Mouse (Mus musculus): ENCODE data around the gene Hoxd13. TPM values are rescaled to one million over a fixed set of nuclear protein-coding genes. Genes with fewer than 3 reads are reported as not detected.

Gene Hoxd13
- total and polyA plus RNA-seq, 2 experiments from 2014 or later: not detected

DNA sequence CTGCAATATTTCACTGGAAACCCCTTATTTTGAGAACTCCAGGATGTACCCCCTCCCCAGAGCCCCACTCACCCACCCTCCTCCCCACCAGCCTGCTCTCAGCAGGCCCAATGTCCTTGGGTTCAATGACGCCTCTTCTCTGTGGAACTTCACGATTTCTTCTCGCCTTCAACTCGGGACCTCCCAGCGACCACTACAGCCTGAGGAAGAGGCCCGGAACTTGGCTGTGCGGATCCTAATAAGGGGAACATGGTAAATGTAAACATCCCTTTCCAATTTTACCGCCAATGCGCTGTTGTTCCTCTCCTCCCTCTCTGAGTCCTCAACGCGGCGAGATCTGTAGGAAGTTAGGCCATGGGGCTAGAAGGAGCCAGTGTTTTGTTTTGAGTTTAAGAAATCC, 16.0 kb downstream of the Hoxd13 start:
- H3K27me3 ChIP-seq (ENCODE audit: control insufficient read depth, insufficient read depth, low read length): peaks cover 99% of the 10 kb centered on the region
- 7% methylated on average over 12 of the region's 12 CpGs for WGBS
- no peak overlapping the region for H3K9ac ChIP-seq (replicated peaks; ENCODE audit: low read depth, low read length)
- no peak for TF ChIP-seq EP300 (IDR thresholded peaks at IDR 0.05; ENCODE audit: low read depth)
- no peak for TF ChIP-seq CTCF (IDR thresholded peaks at IDR 0.05; ENCODE audit: low read depth)
- no peak overlapping the region for H3K4me2 ChIP-seq (ENCODE audit: low read depth, low read length)
- DNase-seq (ENCODE audit: low spot score): no peak
- H3K27ac ChIP-seq (ENCODE audit: low read depth): no peak overlapping the region
- no peak overlapping the region for H3K4me3 ChIP-seq (ENCODE audit: low read depth, low read length)
- no peaks in the 10 kb centered on the region for H3K9me3 ChIP-seq (replicated peaks; ENCODE audit: control insufficient read depth, low read length)
- peaks cover 9% of the 10 kb centered on the region; the same call in 1 of the 2 replicates for H3K4me1 ChIP-seq (ENCODE audit: control insufficient read depth, insufficient read depth)
- ATAC-seq (ENCODE audit: insufficient read depth, low read depth): no peak
- H3K36me3 ChIP-seq (replicated peaks; ENCODE audit: control insufficient read depth, insufficient read depth, low read length): no peaks in the 10 kb centered on the region

DNA sequence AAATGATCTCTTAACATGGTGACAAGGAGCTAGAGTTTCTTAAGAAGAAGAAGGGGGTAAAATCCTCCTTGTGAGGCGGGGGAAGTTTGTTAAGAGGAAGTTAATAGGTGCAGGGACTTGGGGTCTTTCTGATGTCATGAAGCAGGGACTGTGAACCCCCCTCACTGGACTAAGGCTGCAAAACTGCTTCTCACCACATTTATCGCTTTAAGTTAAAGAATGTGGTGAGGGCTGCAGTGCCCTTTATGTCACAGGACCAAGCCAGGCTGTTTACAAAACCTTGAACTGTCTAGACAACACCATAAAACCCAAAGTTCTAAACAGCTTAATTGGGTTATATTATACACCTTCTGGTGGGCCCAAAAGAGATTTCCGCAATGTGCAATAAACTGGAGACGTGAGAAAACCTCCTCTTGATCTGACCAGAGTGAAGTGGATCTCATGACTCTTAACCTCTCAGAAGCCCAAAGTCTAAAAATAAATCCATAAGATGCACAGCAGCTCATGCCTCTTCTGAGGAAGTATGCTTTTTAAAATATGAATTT, 17.0 kb downstream of the Hoxd13 start:
- no peak for DNase-seq (ENCODE audit: low spot score)
- no peak for TF ChIP-seq CTCF (IDR thresholded peaks at IDR 0.05; ENCODE audit: low read depth)
- TF ChIP-seq EP300 (IDR thresholded peaks at IDR 0.05; ENCODE audit: low read depth): no peak
- no peak overlapping the region for H3K4me3 ChIP-seq (ENCODE audit: low read depth, low read length)
- peaks cover 9% of the 10 kb centered on the region; the same call in 1 of the 2 replicates for H3K4me1 ChIP-seq (ENCODE audit: control insufficient read depth, insufficient read depth)
- H3K27me3 ChIP-seq (ENCODE audit: control insufficient read depth, insufficient read depth, low read length): peaks cover 99% of the 10 kb centered on the region
- no peak overlapping the region for H3K27ac ChIP-seq (ENCODE audit: low read depth)
- H3K36me3 ChIP-seq (replicated peaks; ENCODE audit: control insufficient read depth, insufficient read depth, low read length): no peaks in the 10 kb centered on the region
- ATAC-seq (ENCODE audit: insufficient read depth, low read depth): no peak
- H3K9ac ChIP-seq (replicated peaks; ENCODE audit: low read depth, low read length): no peak overlapping the region
- H3K9me3 ChIP-seq (replicated peaks; ENCODE audit: control insufficient read depth, low read length): no peaks in the 10 kb centered on the region
- no peak overlapping the region for H3K4me2 ChIP-seq (ENCODE audit: low read depth, low read length)
- 15% methylated on average over 4 of the region's 4 CpGs for WGBS

DNA sequence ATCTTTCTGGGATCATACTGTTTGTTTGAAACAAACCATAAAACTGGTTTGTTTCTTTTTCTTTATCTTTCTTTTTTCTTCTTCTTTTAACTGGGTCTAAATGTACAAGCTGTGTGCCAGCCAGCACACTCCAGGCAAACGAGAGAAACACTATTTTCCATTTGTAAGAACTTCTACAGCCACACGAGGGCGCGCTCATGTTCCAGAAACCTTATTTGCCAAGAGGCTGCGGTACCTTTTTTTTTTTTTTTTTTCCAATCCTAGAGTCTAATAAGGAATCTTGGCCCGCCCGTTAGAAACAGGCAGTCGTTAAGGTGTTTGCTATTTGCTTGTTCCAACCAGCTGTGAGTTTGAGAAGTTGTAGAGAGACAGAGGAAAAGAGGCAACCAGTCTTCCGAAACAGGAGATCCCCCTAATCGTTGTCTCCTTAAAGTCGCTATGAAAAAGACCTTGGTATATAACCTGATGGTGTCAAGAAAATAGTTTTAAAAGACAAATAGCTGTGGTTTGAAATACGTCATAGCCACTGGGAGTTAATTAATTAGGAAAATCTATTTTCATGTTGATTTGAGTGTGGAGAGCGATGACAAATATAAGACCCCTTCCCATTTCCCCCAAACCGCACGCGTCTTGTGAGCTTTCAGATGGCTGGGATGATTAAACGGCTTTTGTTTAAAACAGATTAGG, 18.3 kb downstream of the Hoxd13 start:
- peak; percentile 69 for DNase-seq (ENCODE audit: low spot score)
- ATAC-seq (ENCODE audit: insufficient read depth, low read depth): no peak
- Histone ChIP-seq H3K27ac (ENCODE audit: low read depth) (no peak overlapping the region), H3K36me3 (replicated peaks; ENCODE audit: control insufficient read depth, insufficient read depth, low read length) (no peaks in the 10 kb centered on the region), H3K9ac (replicated peaks; ENCODE audit: low read depth, low read length) (no peak overlapping the region), H3K4me2 (ENCODE audit: low read depth, low read length) (no peak overlapping the region), H3K9me3 (replicated peaks; ENCODE audit: control insufficient read depth, low read length) (no peaks in the 10 kb centered on the region), H3K27me3 (ENCODE audit: control insufficient read depth, insufficient read depth, low read length) (peaks cover 99% of the 10 kb centered on the region), H3K4me1 (ENCODE audit: control insufficient read depth, insufficient read depth) (peaks cover 9% of the 10 kb centered on the region; the same call in 1 of the 2 replicates), H3K4me3 (ENCODE audit: low read depth, low read length) (no peak overlapping the region)
- TF ChIP-seq CTCF (IDR thresholded peaks at IDR 0.05; ENCODE audit: low read depth) (peak; percentile 56), EP300 (IDR thresholded peaks at IDR 0.05; ENCODE audit: low read depth) (no peak)
- 7% methylated on average over 17 of the region's 17 CpGs for whole genome bisulfite sequencing

DNA sequence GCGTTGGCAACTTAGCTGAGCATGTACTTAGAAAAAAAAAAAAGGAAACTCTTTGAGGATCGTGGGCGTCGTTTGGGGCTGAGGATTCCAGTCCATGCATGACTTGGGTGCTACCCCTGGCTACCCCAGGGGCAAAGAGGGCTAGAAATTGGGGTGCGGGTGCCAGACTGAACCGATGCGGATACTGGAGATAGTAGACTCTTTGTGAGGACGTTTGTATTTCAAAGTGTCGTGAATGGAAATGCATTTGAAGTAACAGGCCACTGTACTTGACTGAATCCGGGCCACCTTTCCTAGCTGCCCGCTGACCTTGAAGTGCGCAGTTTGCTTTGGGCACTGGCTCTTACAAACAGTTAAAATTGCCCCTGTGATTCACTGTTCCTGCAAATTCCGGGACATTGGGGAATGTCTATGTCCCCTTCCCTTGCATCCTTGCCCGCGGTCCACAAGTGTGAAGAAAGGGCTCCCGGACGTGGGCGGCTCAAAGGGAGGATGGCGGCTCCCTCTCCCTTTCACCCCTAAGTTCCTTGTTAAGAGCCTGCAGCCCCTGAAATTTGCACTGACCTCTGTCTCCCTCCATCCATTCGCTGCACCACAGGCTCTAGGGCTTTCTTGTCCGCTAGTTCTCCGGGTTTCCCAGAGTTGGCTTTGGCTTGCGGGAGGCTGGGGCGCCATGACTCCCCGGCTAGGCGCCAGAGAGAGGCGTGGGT, 19.0 kb downstream of the Hoxd13 start:
- no peak overlapping the region for H3K27ac ChIP-seq (ENCODE audit: low read depth)
- no peak overlapping the region for H3K4me2 ChIP-seq (ENCODE audit: low read depth, low read length)
- WGBS: 2% methylated on average over 27 of the region's 27 CpGs
- H3K9ac ChIP-seq (replicated peaks; ENCODE audit: low read depth, low read length): no peak overlapping the region
- H3K27me3 ChIP-seq (ENCODE audit: control insufficient read depth, insufficient read depth, low read length): peaks cover 99% of the 10 kb centered on the region
- H3K9me3 ChIP-seq (replicated peaks; ENCODE audit: control insufficient read depth, low read length): no peaks in the 10 kb centered on the region
- ATAC-seq (ENCODE audit: insufficient read depth, low read depth) (no peak), DNase-seq (ENCODE audit: low spot score) (no peak)
- 0 out of 2 replicates have a peak overlapping the region, but pooled peaks have one; percentile 3 for H3K4me3 ChIP-seq (ENCODE audit: low read depth, low read length)
- H3K4me1 ChIP-seq (ENCODE audit: control insufficient read depth, insufficient read depth): peaks cover 4% of the 10 kb centered on the region; the same call in 1 of the 2 replicates
- H3K36me3 ChIP-seq (replicated peaks; ENCODE audit: control insufficient read depth, insufficient read depth, low read length): no peaks in the 10 kb centered on the region
- TF ChIP-seq CTCF (IDR thresholded peaks at IDR 0.05; ENCODE audit: low read depth) (no peak), EP300 (IDR thresholded peaks at IDR 0.05; ENCODE audit: low read depth) (no peak)

DNA sequence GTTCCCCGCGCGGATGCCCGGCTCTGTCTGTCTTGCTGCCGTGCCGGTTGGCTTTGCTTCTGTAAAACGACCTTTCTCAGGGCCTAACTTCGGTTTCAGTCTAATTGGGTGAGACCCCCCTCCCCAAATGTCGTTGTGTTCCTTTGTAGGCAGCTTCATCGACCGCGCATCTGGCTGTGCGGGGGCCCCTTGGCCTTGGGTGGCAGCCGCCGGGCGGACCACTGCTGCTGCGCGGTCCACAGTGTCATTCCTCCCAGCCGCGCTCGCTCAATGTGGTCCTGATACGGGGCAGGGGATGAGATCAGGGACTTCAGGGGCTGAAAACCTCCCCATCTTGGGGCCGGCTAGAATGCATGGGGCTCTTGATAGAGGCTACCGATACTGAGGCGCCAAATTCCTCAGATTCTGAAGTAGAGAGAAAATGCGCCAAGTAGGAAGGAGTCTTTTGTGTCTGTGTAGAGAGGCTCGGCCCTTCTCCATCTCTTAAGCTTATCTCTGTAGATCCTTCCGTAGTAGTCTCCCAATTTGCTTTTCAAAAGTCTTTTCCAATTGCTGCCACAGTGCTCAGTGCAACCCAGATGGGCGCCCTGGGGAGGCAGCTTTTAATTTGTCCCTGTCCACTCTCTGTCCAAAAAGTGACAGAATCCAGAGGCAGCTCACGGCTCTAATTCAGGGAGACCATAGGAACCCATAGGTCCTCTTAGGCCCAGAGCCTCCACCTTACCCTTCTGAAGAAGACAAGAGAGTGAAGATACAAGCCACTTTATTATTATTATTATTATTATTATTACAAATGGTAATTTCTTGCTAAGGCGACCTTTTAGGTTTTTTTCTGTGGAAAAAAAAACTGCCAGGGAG, 19.8 kb downstream of the Hoxd13 start:
- no peaks in the 10 kb centered on the region for H3K9me3 ChIP-seq (replicated peaks; ENCODE audit: control insufficient read depth, low read length)
- no peaks in the 10 kb centered on the region for H3K4me1 ChIP-seq (ENCODE audit: control insufficient read depth, insufficient read depth)
- no peak for DNase-seq (ENCODE audit: low spot score)
- H3K9ac ChIP-seq (replicated peaks; ENCODE audit: low read depth, low read length): no peak overlapping the region
- no peak overlapping the region for H3K27ac ChIP-seq (ENCODE audit: low read depth)
- ATAC-seq (ENCODE audit: insufficient read depth, low read depth): no peak
- peaks cover 99% of the 10 kb centered on the region for H3K27me3 ChIP-seq (ENCODE audit: control insufficient read depth, insufficient read depth, low read length)
- 2% methylated on average over 31 of the region's 31 CpGs for WGBS
- TF ChIP-seq CTCF (IDR thresholded peaks at IDR 0.05; ENCODE audit: low read depth) (no peak), EP300 (IDR thresholded peaks at IDR 0.05; ENCODE audit: low read depth) (no peak)
- H3K4me3 ChIP-seq (ENCODE audit: low read depth, low read length): 0 out of 2 replicates have a peak overlapping the region, but pooled peaks have one; percentile 3
- no peak overlapping the region for H3K4me2 ChIP-seq (ENCODE audit: low read depth, low read length)
- H3K36me3 ChIP-seq (replicated peaks; ENCODE audit: control insufficient read depth, insufficient read depth, low read length): no peaks in the 10 kb centered on the region
